Mouse (Mus musculus): Measurements from ENCODE around the gene Dnah2.

GRCm38 (mm10) chr11:69396772-69397171, 152.1 kb downstream of the Dnah2 start:
- no peak for TF ChIP-seq CTCF (IDR thresholded peaks at IDR 0.05; ENCODE audit: control insufficient read depth, insufficient read depth, insufficient read length)
- TF ChIP-seq FOSL1 (IDR thresholded peaks at IDR 0.05; ENCODE audit: insufficient read depth, low read length, poor library complexity, severe bottlenecking), result no peak
- TF ChIP-seq CEBPB (IDR thresholded peaks at IDR 0.05; ENCODE audit: low read depth), result no peak
- TF ChIP-seq MYOG (IDR thresholded peaks at IDR 0.05; ENCODE audit: control insufficient read depth, extremely low read depth, insufficient read length), result no peak
- no peak for TF ChIP-seq MAX (IDR thresholded peaks at IDR 0.05)
- TF ChIP-seq USF1 (IDR thresholded peaks at IDR 0.05; ENCODE audit: low read depth), result no peak
- no peak for TF ChIP-seq MYOD1 (IDR thresholded peaks at IDR 0.05; ENCODE audit: control insufficient read depth, insufficient read length, low read depth)

All from C2C12 (cell line).